Mouse (Mus musculus) CH12.LX (cell line): ENCODE data around the gene Map7. TPM values are rescaled to one million over a fixed set of nuclear protein-coding genes. Genes with fewer than 3 reads are reported as not detected.
A peak's percentile ranks its signal among the peaks of the same experiment; 100 is the strongest.

Experiments
- DNase-seq: peaks from one replicate; pipeline ENCODE4 v3.0.0-alpha.2; 2013; ENCODE audit errors: extremely low read depth
- H3K27ac ChIP-seq: 2 replicates; pipeline ENCODE4 v1.5.1; 2012; ENCODE audit warnings: low read depth, mild to moderate bottlenecking, control low read depth, moderate library complexity; ENCODE audit not compliant: insufficient read depth
- H3K27me3 ChIP-seq: replicated peaks from 2 replicates; pipeline ENCODE3; 2012; ENCODE audit warnings: inconsistent platforms
- H3K36me3 ChIP-seq, 2 experiments: replicated peaks in 1 of 2; 2 replicates each; pipeline versions ENCODE3 to v1.6.1; 2012; ENCODE audit warnings: inconsistent platforms in 1 of 2, low read length in 1 of 2, mild to moderate bottlenecking in 1 of 2, mixed read lengths in 1 of 2, moderate library complexity in 1 of 2; ENCODE audit not compliant: control insufficient read depth in 1 of 2, insufficient read depth in 1 of 2
- H3K4me1 ChIP-seq, 2 experiments: 2 replicates each; pipeline ENCODE4 v1.6.1; 2012; ENCODE audit warnings: inconsistent platforms in 1 of 2, moderate library complexity in 1 of 2; ENCODE audit not compliant: insufficient read depth in 2 of 2, control insufficient read depth in 1 of 2
- H3K4me2 ChIP-seq: 2 replicates; pipeline ENCODE4 v1.6.1; 2012; ENCODE audit warnings: low read depth, mild to moderate bottlenecking, control low read depth; ENCODE audit not compliant: poor library complexity, insufficient read depth, severe bottlenecking
- H3K4me3 ChIP-seq, 3 experiments: fragments of 150-350 bp in 1 of 3; sonication (generic) in 1 of 3; replicated peaks in 1 of 3; 2 replicates each; pipeline versions ENCODE3 to v1.5.1; 2011 to 2012; ENCODE audit warnings: low read depth in 2 of 3, low read length in 2 of 3, mild to moderate bottlenecking in 2 of 3, moderate library complexity in 2 of 3, control low read depth in 1 of 3, improper control_type of control experiment in 1 of 3, inconsistent platforms in 1 of 3, mixed read lengths in 1 of 3; ENCODE audit not compliant: poor library complexity in 1 of 3
- H3K79me2 ChIP-seq: replicated peaks from 2 replicates; pipeline ENCODE4 v1.6.1; 2012; ENCODE audit warnings: mild to moderate bottlenecking, moderate library complexity; ENCODE audit not compliant: control insufficient read depth, poor library complexity, insufficient read depth, severe bottlenecking; ENCODE audit errors: extremely low read depth
- H3K9ac ChIP-seq: 2 replicates; pipeline ENCODE4 v1.6.1; 2012; ENCODE audit warnings: low read depth, mild to moderate bottlenecking, control low read depth, moderate library complexity; ENCODE audit not compliant: insufficient read depth
- H3K9me3 ChIP-seq: replicated peaks from 2 replicates; pipeline ENCODE3; 2012; ENCODE audit warnings: low read length, inconsistent platforms, mixed read lengths
- BHLHE40 ChIP-seq: IDR thresholded peaks from 2 replicates; pipeline ENCODE4 v1.6.1; 2011; ENCODE audit warnings: mild to moderate bottlenecking, low read depth, low read length, improper control_type of control experiment
- CHD1 ChIP-seq: IDR thresholded peaks from 2 replicates; pipeline ENCODE4 v1.6.1; 2012; ENCODE audit warnings: low read depth, low read length, improper control_type of control experiment, inconsistent platforms
- CHD2 ChIP-seq: IDR thresholded peaks from 2 replicates; pipeline ENCODE4 v1.6.1; 2011; ENCODE audit warnings: low read length, improper control_type of control experiment
- CTCF ChIP-seq, 2 experiments: IDR thresholded peaks in 1 of 2; conservative IDR thresholded peaks in 1 of 2; 2 replicates each; pipeline ENCODE4 v1.5.1; 2011 to 2012; ENCODE audit warnings: low read depth in 2 of 2, low read length in 2 of 2, improper control_type of control experiment in 1 of 2, inconsistent platforms in 1 of 2, mild to moderate bottlenecking in 1 of 2, moderate library complexity in 1 of 2
- E2F4 ChIP-seq: IDR thresholded peaks from 2 replicates; pipeline ENCODE4 v1.6.1; 2011; ENCODE audit warnings: low read depth, low read length, improper control_type of control experiment; ENCODE audit not compliant: insufficient replicate concordance
- ELF1 ChIP-seq: IDR thresholded peaks from 2 replicates; pipeline ENCODE4 v1.6.1; 2014; ENCODE audit warnings: low read depth, mild to moderate bottlenecking, inconsistent platforms, low read length, improper control_type of control experiment
- EP300 ChIP-seq: IDR thresholded peaks from 2 replicates; pipeline ENCODE4 v1.6.1; 2011; ENCODE audit warnings: low read length, improper control_type of control experiment
- HCFC1 ChIP-seq: IDR thresholded peaks from 2 replicates; pipeline ENCODE4 v1.6.1; 2012; ENCODE audit warnings: low read depth, mild to moderate bottlenecking, inconsistent platforms, low read length, improper control_type of control experiment
- IRF4 ChIP-seq: IDR thresholded peaks from 2 replicates; pipeline ENCODE4 v1.6.1; 2014; ENCODE audit warnings: low read depth, mild to moderate bottlenecking, inconsistent platforms, low read length, improper control_type of control experiment
- JUN ChIP-seq: IDR thresholded peaks from 2 replicates; pipeline ENCODE4 v1.6.1; 2011; ENCODE audit warnings: low read depth, mild to moderate bottlenecking, low read length, improper control_type of control experiment, moderate library complexity; ENCODE audit not compliant: insufficient read depth
- JUND ChIP-seq: conservative IDR thresholded peaks from 2 replicates; pipeline ENCODE4 v1.6.1; 2011; ENCODE audit warnings: low read depth, low read length, improper control_type of control experiment
- KAT2A ChIP-seq: IDR thresholded peaks from 2 replicates; pipeline ENCODE4 v1.6.1; 2012; ENCODE audit warnings: low read length, improper control_type of control experiment, inconsistent platforms; ENCODE audit not compliant: insufficient replicate concordance
- MAX ChIP-seq: IDR thresholded peaks from 2 replicates; pipeline ENCODE4 v1.6.1; 2011; ENCODE audit warnings: low read length, improper control_type of control experiment
- MEF2A ChIP-seq: IDR thresholded peaks from 2 replicates; pipeline ENCODE4 v1.6.1; 2014; ENCODE audit warnings: low read depth, mild to moderate bottlenecking, inconsistent platforms, low read length, improper control_type of control experiment, borderline replicate concordance
- MXI1 ChIP-seq: IDR thresholded peaks from 2 replicates; pipeline ENCODE4 v1.6.1; 2011; ENCODE audit warnings: mild to moderate bottlenecking, low read depth, low read length, improper control_type of control experiment
- POLR2AphosphoS2 ChIP-seq: IDR thresholded peaks from 2 replicates; pipeline ENCODE4 v1.6.1; 2011; ENCODE audit warnings: low read depth, low read length, improper control_type of control experiment
- RAD21 ChIP-seq: IDR thresholded peaks from 2 replicates; pipeline ENCODE4 v1.6.1; 2011; ENCODE audit warnings: low read depth, mild to moderate bottlenecking, low read length, improper control_type of control experiment, moderate library complexity
- SMC3 ChIP-seq: IDR thresholded peaks from 2 replicates; pipeline ENCODE4 v1.6.1; 2011; ENCODE audit warnings: low read depth, low read length, improper control_type of control experiment
- TBP ChIP-seq: conservative IDR thresholded peaks from 2 replicates; pipeline ENCODE4 v1.6.1; 2011; ENCODE audit warnings: low read depth, low read length, improper control_type of control experiment
- UBTF ChIP-seq: IDR thresholded peaks from 2 replicates; pipeline ENCODE4 v1.6.1; 2012; ENCODE audit warnings: low read depth, mild to moderate bottlenecking, inconsistent platforms, low read length, improper control_type of control experiment, moderate library complexity
- USF1 ChIP-seq: IDR thresholded peaks from 2 replicates; pipeline ENCODE4 v1.6.1; 2014; ENCODE audit warnings: low read depth, mild to moderate bottlenecking, inconsistent platforms, low read length, improper control_type of control experiment
- USF2 ChIP-seq: conservative IDR thresholded peaks from 2 replicates; pipeline ENCODE4 v1.6.1; 2011; ENCODE audit warnings: low read depth, low read length, improper control_type of control experiment
- ZC3H11A ChIP-seq: IDR thresholded peaks from 2 replicates; pipeline ENCODE4 v1.6.1; 2012; ENCODE audit warnings: low read depth, mild to moderate bottlenecking, inconsistent platforms, low read length, improper control_type of control experiment
- ZKSCAN1 ChIP-seq: IDR thresholded peaks from 2 replicates; pipeline ENCODE4 v1.6.1; 2012; ENCODE audit warnings: low read depth, inconsistent platforms, low read length, improper control_type of control experiment, borderline replicate concordance
- ZMIZ1 ChIP-seq: IDR thresholded peaks from 2 replicates; pipeline ENCODE4 v1.6.1; 2012; ENCODE audit warnings: low read depth, mild to moderate bottlenecking, inconsistent platforms, low read length, improper control_type of control experiment
- dilution Hi-C: fragments of 300-500 bp; cut with MboI; formaldehyde crosslinking; loops from 2 replicates; pipeline ENCODE4 v1.14.3; 2020; ENCODE audit warnings: low sequenced_read_pairs; ENCODE audit not compliant: extremely low pct_unique_long_range_greater_than_20kb, extremely low pct_ligation_motif_present
- in situ Hi-C: fragments of 300-500 bp; cut with MboI; formaldehyde crosslinking; loops from 3 replicates; pipeline ENCODE4 v1.14.3; 2019; ENCODE audit warnings: low sequenced_read_pairs, low pct_ligation_motif_present, low pct_unique_long_range_greater_than_20kb, mixed read lengths
- polyA plus RNA-seq: library from polyadenylated mRNA; unstranded; fragments of >175 nt; gene quantifications from 2 replicates; pipeline ENCODE4 v1.2.1, GENCODE M21; 2012; ENCODE audit warnings: low read depth; ENCODE audit not compliant: insufficient read length
- total RNA-seq, 2 experiments: library from RNA; depleted of rRNA; stranded (reverse); fragments of 300-350 nt in 1 of 2; fragments of >200 nt in 1 of 2; gene quantifications; 2 replicates each; pipeline ENCODE4 v1.2.3; 2012 to 2014

Map7 gene
- total and polyA plus RNA-seq, 3 experiments, result 7.4 to 31.1 (median 21.6) TPM

DNA sequence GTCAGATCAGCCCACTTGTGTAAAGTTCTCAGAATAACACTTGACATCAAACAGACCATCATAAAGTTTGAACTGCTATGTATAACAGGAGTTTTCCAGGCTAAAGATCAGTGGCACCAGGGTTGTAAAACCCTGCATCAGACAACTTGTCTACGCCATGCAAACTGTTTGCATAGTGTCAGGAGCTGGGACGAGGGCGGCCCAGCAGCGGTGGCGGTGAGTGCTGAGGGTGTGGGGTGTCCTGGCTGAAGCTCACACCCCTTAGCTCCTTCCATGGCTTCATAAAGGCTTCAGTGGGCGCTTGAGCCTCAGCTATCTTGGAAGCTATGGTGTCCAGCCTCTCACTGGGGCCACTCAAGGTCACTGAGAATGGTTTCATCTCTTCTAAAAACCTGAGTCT lies 55.2 kb downstream of the Map7 start:
- dilution Hi-C loops, result no loop called here
- Histone ChIP-seq H3K79me2 (no peaks in the 10 kb centered on the region), H3K27ac (no peak overlapping the region), H3K4me2 (no peak overlapping the region), H3K4me3 (no peak overlapping the region), H3K9me3 (no peaks in the 10 kb centered on the region), H3K27me3 (no peaks in the 10 kb centered on the region), H3K36me3 (no peaks in the 10 kb centered on the region), H3K9ac (no peak overlapping the region), H3K4me1 (peaks cover 0 to 9% of the 10 kb centered on the region in 2 experiments; a peak in 2 of 4 replicates)
- in situ Hi-C loops, result no loop called here
- TF ChIP-seq CHD1 (no peak), ELF1 (no peak), JUND (no peak), MAX (no peak), ZMIZ1 (no peak), RAD21 (no peak), TBP (no peak), ZKSCAN1 (no peak), UBTF (no peak), ZC3H11A (no peak), KAT2A (no peak), IRF4 (no peak)
- no peak for DNase-seq

DNA sequence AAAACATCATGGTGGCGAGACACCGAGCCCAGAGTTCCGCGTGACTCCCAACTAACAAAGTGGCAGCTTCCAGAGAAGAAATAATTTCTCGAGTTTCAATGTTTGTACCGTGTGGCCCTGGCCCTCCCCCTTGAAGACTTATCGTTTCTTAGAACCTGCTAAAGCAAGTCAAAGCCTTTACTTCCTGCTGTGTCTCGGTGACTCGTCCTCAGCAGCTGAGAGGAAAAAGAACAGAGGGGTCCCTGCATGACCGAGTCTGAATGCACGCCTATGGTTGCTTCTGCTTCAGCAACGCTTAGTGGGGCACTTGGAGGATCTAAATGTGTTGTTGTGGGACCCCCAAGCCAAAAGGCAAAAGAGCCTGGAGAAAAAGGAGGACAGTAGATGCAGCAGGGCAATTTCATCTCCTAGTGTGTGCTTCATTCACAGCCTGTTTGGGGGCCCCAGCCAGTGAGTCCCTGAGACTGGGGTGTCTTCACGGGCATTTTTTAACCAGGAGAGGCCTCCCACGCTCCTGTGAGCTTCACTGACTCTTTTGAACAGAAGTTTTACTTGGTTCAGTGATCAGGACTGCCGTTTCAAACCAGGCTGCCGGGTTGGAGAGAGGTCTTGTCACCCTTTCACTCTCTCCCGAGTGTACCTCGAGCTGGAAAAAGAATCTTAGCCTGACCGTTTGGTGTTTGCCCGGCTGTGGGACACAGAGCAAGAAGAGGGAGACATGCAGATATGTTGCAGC lies 56.6 kb downstream of the Map7 start:
- H3K9me3 ChIP-seq, result no peaks in the 10 kb centered on the region
- H3K36me3 ChIP-seq, result no peaks in the 10 kb centered on the region
- no peak overlapping the region for H3K27ac ChIP-seq
- peak overlapping the region; percentile 74 for H3K4me2 ChIP-seq
- H3K79me2 ChIP-seq, result no peaks in the 10 kb centered on the region
- no peak for DNase-seq
- peaks cover 0 to 8% of the 10 kb centered on the region in 2 experiments; a peak in 2 of 4 replicates for H3K4me1 ChIP-seq
- H3K27me3 ChIP-seq, result no peaks in the 10 kb centered on the region
- H3K4me3 ChIP-seq, result no peak overlapping the region
- dilution Hi-C loops, result no loop called here
- no peak overlapping the region for H3K9ac ChIP-seq
- in situ Hi-C loops, result no loop called here
- TF ChIP-seq IRF4, result no peak
- no peak for TF ChIP-seq BHLHE40
- TF ChIP-seq SMC3, result no peak
- no peak for TF ChIP-seq CHD1
- no peak for TF ChIP-seq UBTF
- TF ChIP-seq JUN, result no peak
- no peak for TF ChIP-seq E2F4
- no peak for TF ChIP-seq MAX
- no peak for TF ChIP-seq CTCF (conservative IDR thresholded peaks at IDR 0.05 in 1 of 2, IDR thresholded peaks at IDR 0.05 in 1 of 2; ENCODE audit: low read depth in 2 of 2, low read length in 2 of 2)
- no peak for TF ChIP-seq POLR2AphosphoS2
- no peak for TF ChIP-seq ZKSCAN1
- TF ChIP-seq MXI1, result no peak
- no peak for TF ChIP-seq HCFC1
- no peak for TF ChIP-seq CHD2
- no peak for TF ChIP-seq EP300
- TF ChIP-seq MEF2A, result no peak
- TF ChIP-seq USF2, result no peak
- TF ChIP-seq USF1, result no peak
- no peak for TF ChIP-seq JUND
